Mouse (Mus musculus): ENCODE data around the gene Prkaca. TPM values are rescaled to one million over a fixed set of nuclear protein-coding genes. Genes with fewer than 3 reads are reported as not detected.

Prkaca gene
- polyA plus RNA-seq (2012; ENCODE audit: insufficient read depth, insufficient read length, missing spikeins): 73.1 and 81.8 TPM in 2 replicates

- H3K4me1 ChIP-seq (ENCODE audit: control insufficient read depth, insufficient read depth, low read length): peaks cover 30% of the 10 kb centered on the region
- no peak within 1 kb of the TSS; the same call in 1 of the 2 replicates for H3K27ac ChIP-seq (ENCODE audit: insufficient read depth, low read depth, low read length)
- peak within 1 kb of the TSS; percentile 97 for H3K4me3 ChIP-seq (ENCODE audit: insufficient read depth, low read length)
- no peak for TF ChIP-seq POLR2A (IDR thresholded peaks at IDR 0.05; ENCODE audit: borderline replicate concordance, low read depth, low read length)
- no peak for TF ChIP-seq CTCF (IDR thresholded peaks at IDR 0.05; ENCODE audit: low read depth, low read length)
Observed at GRCm38 (mm10) chr8:83972150-83973120, at the start of gene Prkaca. Gene Prkaca, plus strand, starts transcription at chr8:83972993.

- Histone ChIP-seq H3K27ac (ENCODE audit: insufficient read depth, low read depth, low read length) (no peak overlapping the region), H3K4me1 (ENCODE audit: control insufficient read depth, insufficient read depth, low read length) (no peaks in the 10 kb centered on the region), H3K4me3 (ENCODE audit: insufficient read depth, low read length) (no peak overlapping the region)
- TF ChIP-seq CTCF (IDR thresholded peaks at IDR 0.05; ENCODE audit: low read depth, low read length) (no peak), POLR2A (IDR thresholded peaks at IDR 0.05; ENCODE audit: borderline replicate concordance, low read depth, low read length) (no peak)
Observed at GRCm38 (mm10) chr8:83924585-83924984, 48.2 kb upstream of the Prkaca start.

DNA sequence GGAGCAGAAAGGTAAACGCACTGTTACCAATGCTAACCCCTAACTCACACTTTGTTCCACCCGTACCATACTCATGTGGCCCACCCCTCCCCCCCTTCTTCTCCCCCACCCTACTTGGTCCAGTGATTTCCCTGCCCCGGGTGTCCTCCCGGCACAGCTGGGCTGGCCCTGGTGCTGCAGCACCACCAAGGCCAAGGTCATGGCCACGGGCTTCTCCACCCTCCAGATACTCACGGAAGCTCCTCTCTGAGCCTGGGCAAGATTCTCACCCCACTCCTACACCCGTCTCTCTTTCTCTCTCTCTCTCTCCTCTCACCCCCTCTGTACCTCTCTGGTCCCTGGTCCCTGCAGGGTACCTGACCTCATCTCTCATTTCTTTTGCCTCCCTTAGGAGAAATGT is 46.5 kb upstream of the Prkaca start:
- Histone ChIP-seq H3K27ac (ENCODE audit: insufficient read depth, low read depth, low read length) (no peak overlapping the region), H3K4me3 (ENCODE audit: insufficient read depth, low read length) (no peak overlapping the region), H3K4me1 (ENCODE audit: control insufficient read depth, insufficient read depth, low read length) (no peaks in the 10 kb centered on the region)
- TF ChIP-seq POLR2A (IDR thresholded peaks at IDR 0.05; ENCODE audit: borderline replicate concordance, low read depth, low read length): no peak
- no peak for TF ChIP-seq CTCF (IDR thresholded peaks at IDR 0.05; ENCODE audit: low read depth, low read length)

GRCm38 (mm10) chr8:83934222-83934621 is 38.6 kb upstream of the Prkaca start:
- H3K27ac ChIP-seq (ENCODE audit: insufficient read depth, low read depth, low read length): no peak overlapping the region

DNA sequence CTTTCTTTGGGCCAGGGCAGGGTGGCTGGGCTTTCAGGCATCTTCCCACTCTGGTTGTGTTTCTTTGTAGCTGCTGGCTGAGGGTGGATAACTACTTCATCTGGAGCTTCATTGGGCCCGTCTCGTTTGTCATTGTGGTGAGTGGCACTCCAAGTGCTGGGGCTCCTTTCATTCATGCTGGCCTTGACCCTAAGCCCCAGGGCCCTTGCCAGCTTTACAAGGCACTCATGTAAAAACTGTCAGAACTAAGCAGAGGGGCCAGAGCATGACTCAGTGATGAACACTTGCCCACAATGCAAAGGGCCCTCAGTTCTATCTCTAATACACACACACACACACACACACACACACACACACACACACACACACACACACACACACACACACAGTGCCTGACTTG is 37.8 kb upstream of the Prkaca start:
- Histone ChIP-seq H3K4me1 (ENCODE audit: control insufficient read depth, insufficient read depth, low read length) (no peaks in the 10 kb centered on the region), H3K27ac (ENCODE audit: insufficient read depth, low read depth, low read length) (no peak overlapping the region), H3K4me3 (ENCODE audit: insufficient read depth, low read length) (no peak overlapping the region)
- no peak for TF ChIP-seq CTCF (IDR thresholded peaks at IDR 0.05; ENCODE audit: low read depth, low read length)
- no peak for TF ChIP-seq POLR2A (IDR thresholded peaks at IDR 0.05; ENCODE audit: borderline replicate concordance, low read depth, low read length)

More at GRCm38 (mm10) chr8:83934222-83934621, 38.6 kb upstream of the Prkaca start:
- TF ChIP-seq CTCF (IDR thresholded peaks at IDR 0.05; ENCODE audit: low read depth, low read length) (no peak), POLR2A (IDR thresholded peaks at IDR 0.05; ENCODE audit: borderline replicate concordance, low read depth, low read length) (no peak)
- no peaks in the 10 kb centered on the region for H3K4me1 ChIP-seq (ENCODE audit: control insufficient read depth, insufficient read depth, low read length)
- H3K4me3 ChIP-seq (ENCODE audit: insufficient read depth, low read length): no peak overlapping the region

DNA sequence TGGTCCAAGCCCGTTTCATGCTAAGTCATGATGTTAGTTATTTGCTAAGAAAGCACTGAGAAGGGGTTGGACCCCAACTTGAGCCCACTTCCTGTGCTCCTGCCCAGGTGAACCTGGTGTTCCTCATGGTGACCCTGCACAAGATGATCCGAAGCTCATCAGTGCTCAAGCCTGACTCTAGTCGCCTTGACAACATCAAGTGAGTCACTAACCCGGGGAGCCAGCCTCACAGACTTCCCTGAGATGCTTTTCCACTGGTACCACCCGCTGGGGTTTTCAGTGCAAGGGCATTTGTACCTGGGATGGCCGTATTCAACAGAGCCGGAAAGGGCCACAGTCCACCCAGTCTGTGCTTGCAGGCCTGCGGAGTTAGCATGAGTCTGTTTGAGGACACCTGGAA is 37.4 kb upstream of the Prkaca start:
- TF ChIP-seq CTCF (IDR thresholded peaks at IDR 0.05; ENCODE audit: low read depth, low read length) (no peak), POLR2A (IDR thresholded peaks at IDR 0.05; ENCODE audit: borderline replicate concordance, low read depth, low read length) (no peak)

GRCm38 (mm10) chr8:83937645-83938044 is 35.1 kb upstream of the Prkaca start:
- Histone ChIP-seq H3K4me1 (ENCODE audit: control insufficient read depth, insufficient read depth, low read length) (no peaks in the 10 kb centered on the region), H3K27ac (ENCODE audit: insufficient read depth, low read depth, low read length) (no peak overlapping the region), H3K4me3 (ENCODE audit: insufficient read depth, low read length) (no peak overlapping the region)
- no peak for TF ChIP-seq CTCF (IDR thresholded peaks at IDR 0.05; ENCODE audit: low read depth, low read length)
- no peak for TF ChIP-seq POLR2A (IDR thresholded peaks at IDR 0.05; ENCODE audit: borderline replicate concordance, low read depth, low read length)

More for the DNA sequence above, 37.4 kb upstream of the Prkaca start:
- Histone ChIP-seq H3K27ac (ENCODE audit: insufficient read depth, low read depth, low read length) (no peak overlapping the region), H3K4me3 (ENCODE audit: insufficient read depth, low read length) (no peak overlapping the region), H3K4me1 (ENCODE audit: control insufficient read depth, insufficient read depth, low read length) (no peaks in the 10 kb centered on the region)

GRCm38 (mm10) chr8:83938330-83938729 is 34.5 kb upstream of the Prkaca start:
- Histone ChIP-seq H3K4me3 (ENCODE audit: insufficient read depth, low read length) (no peak overlapping the region), H3K27ac (ENCODE audit: insufficient read depth, low read depth, low read length) (no peak overlapping the region), H3K4me1 (ENCODE audit: control insufficient read depth, insufficient read depth, low read length) (no peaks in the 10 kb centered on the region)
- TF ChIP-seq CTCF (IDR thresholded peaks at IDR 0.05; ENCODE audit: low read depth, low read length) (no peak), POLR2A (IDR thresholded peaks at IDR 0.05; ENCODE audit: borderline replicate concordance, low read depth, low read length) (no peak)

GRCm38 (mm10) chr8:83941066-83941677 is 31.6 kb upstream of the Prkaca start:
- H3K27ac ChIP-seq (ENCODE audit: insufficient read depth, low read depth, low read length): no peak overlapping the region
- no peak overlapping the region for H3K4me3 ChIP-seq (ENCODE audit: insufficient read depth, low read length)

DNA sequence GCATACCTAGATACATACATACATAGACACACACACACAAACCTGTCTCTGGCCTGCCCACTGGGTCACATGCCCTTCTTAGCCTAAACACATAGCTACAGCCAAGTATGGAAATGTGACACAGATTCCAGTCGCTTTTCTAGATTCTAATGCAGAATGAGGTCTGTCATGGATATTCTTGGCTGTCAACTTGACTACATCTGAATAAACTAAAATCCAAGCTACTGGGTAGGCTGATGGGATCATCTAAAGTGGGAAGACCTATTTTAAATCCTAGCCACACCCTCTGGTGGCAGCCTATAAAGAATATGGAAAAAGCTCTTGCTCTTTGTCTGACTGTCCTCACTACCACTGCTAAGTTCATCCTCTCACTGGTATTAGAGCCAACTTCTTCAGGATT is 30.3 kb upstream of the Prkaca start:
- H3K27ac ChIP-seq (ENCODE audit: insufficient read depth, low read depth, low read length): no peak overlapping the region
- no peaks in the 10 kb centered on the region for H3K4me1 ChIP-seq (ENCODE audit: control insufficient read depth, insufficient read depth, low read length)
- H3K4me3 ChIP-seq (ENCODE audit: insufficient read depth, low read length): no peak overlapping the region
- TF ChIP-seq POLR2A (IDR thresholded peaks at IDR 0.05; ENCODE audit: borderline replicate concordance, low read depth, low read length) (no peak), CTCF (IDR thresholded peaks at IDR 0.05; ENCODE audit: low read depth, low read length) (no peak)

More at GRCm38 (mm10) chr8:83941066-83941677, 31.6 kb upstream of the Prkaca start:
- no peaks in the 10 kb centered on the region for H3K4me1 ChIP-seq (ENCODE audit: control insufficient read depth, insufficient read depth, low read length)
- TF ChIP-seq CTCF (IDR thresholded peaks at IDR 0.05; ENCODE audit: low read depth, low read length) (no peak), POLR2A (IDR thresholded peaks at IDR 0.05; ENCODE audit: borderline replicate concordance, low read depth, low read length) (no peak)

All from bone marrow macrophage, adult 2 months (primary cell).